Mouse (Mus musculus): ENCODE measurements around the gene Efcab6. TPM values are rescaled to one million over a fixed set of nuclear protein-coding genes. Genes with fewer than 3 reads are reported as not detected.

The Efcab6 gene
- polyA plus RNA-seq, 1 experiment from 2014 or later: 0.29 TPM

DNA sequence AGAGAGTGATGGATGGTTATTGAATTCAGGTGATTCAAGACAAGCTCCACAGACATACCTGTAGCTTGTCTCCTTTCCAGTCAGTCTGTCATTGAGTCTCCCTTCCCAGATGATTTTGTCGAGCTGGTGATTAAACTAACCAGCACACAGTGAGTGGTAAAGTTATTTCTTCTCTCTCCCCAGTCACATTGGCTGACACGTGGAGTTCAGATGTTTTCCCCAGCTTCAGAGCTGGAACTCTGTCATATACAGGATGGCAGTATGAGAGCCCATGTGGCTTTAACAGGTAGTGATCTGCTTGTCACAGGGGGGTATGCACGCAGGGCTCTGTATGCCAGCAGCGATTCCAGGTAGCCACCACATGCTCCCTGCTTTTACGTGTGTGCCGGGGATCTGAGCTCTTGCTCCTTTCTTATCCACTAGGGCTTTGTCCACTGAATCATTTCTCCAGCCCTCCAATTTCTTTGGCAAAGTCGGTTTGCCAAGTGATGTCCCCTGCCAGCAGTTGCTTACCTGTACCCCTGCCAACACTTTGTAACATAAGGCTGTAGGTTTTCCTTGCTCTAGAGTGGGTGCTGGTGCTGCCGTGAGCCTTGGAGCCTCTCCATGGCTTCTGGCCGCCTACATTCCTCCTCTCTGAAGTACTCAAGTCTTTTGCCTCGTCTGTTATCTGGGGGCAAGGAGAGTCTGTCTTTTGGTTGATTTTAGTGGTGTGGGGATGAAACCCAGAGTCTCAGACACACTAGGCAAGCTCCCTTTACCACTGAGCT, 224.0 kb downstream of the Efcab6 start:
- Histone ChIP-seq H3K27me3 (ENCODE audit: control insufficient read depth, insufficient read depth, low read length) (no peaks in the 10 kb centered on the region; the same call in 1 of the 2 replicates), H3K27ac (ENCODE audit: low read depth, low read length) (no peak overlapping the region), H3K9ac (ENCODE audit: low read length) (no peak overlapping the region), H3K36me3 (ENCODE audit: control insufficient read depth, insufficient read depth, low read length) (no peaks in the 10 kb centered on the region), H3K4me2 (no peak overlapping the region), H3K4me3 (ENCODE audit: low read depth, low read length) (no peak overlapping the region), H3K4me1 (ENCODE audit: control insufficient read depth, insufficient read depth, low read length) (peaks cover 15% of the 10 kb centered on the region), H3K9me3 (ENCODE audit: control insufficient read depth, low read length) (no peaks in the 10 kb centered on the region)
- no peak for DNase-seq (ENCODE audit: low spot score, missing footprints)
- WGBS: 73% methylated on average over 10 of the region's 10 CpGs
- no peak for ATAC-seq (ENCODE audit: low FRiP score)

DNA sequence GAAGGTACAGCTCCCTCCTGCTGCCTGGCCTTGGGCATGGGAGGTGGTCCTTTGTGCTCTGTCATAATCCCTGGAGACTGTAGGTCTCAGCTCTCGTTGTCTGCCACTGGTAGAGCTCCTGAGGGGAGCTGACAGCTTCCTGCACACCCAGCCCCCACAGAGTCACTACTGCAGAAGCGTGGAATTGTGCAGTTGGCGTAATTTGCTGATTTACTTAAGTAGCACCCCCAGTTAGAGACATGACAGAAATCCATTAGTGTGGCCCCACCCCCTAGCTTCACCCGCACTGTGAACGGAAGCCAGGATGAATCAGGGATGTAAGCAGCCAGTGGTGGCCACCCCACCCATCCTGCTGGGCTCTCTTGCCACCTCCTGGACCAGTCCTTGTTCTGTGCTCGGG, 232.9 kb downstream of the Efcab6 start:
- H3K36me3 ChIP-seq (ENCODE audit: control insufficient read depth, insufficient read depth, low read length): no peaks in the 10 kb centered on the region
- no peak overlapping the region for H3K4me3 ChIP-seq (ENCODE audit: low read depth, low read length)
- H3K9me3 ChIP-seq (ENCODE audit: control insufficient read depth, low read length): no peaks in the 10 kb centered on the region
- H3K27ac ChIP-seq (ENCODE audit: low read depth, low read length): no peak overlapping the region
- no peaks in the 10 kb centered on the region for H3K4me1 ChIP-seq (ENCODE audit: control insufficient read depth, insufficient read depth, low read length)
- WGBS: 73% methylated on average over 6 of the region's 6 CpGs
- no peak overlapping the region for H3K4me2 ChIP-seq
- H3K9ac ChIP-seq (ENCODE audit: low read length): no peak overlapping the region
- H3K27me3 ChIP-seq (ENCODE audit: control insufficient read depth, insufficient read depth, low read length): no peaks in the 10 kb centered on the region
- ATAC-seq (ENCODE audit: low FRiP score) (no peak), DNase-seq (ENCODE audit: low spot score, missing footprints) (no peak)

DNA sequence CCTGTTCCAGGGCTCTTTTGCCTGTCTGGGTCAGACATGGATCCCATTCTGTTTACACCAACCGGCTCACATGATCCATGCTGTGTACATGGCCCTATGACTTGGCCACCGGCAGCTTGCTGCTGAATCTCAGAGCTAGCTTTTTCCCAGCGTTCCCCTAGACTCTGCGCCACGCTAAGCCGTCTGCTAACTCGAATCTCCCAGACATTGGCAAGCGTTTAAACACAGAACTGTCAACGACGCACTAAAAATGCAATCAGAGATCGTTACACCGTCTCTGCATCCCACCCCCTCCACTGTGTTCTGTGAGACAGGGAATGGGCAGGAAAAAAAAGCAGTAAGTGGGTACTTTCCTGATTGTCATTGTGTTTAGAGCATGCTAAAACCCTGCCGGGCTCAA, 236.0 kb downstream of the Efcab6 start:
- WGBS: 92% methylated on average over 13 of the region's 13 CpGs
- no peak overlapping the region for H3K4me2 ChIP-seq
- no peak overlapping the region for H3K9ac ChIP-seq (ENCODE audit: low read length)
- H3K27me3 ChIP-seq (ENCODE audit: control insufficient read depth, insufficient read depth, low read length): no peaks in the 10 kb centered on the region
- no peaks in the 10 kb centered on the region for H3K36me3 ChIP-seq (ENCODE audit: control insufficient read depth, insufficient read depth, low read length)
- H3K4me1 ChIP-seq (ENCODE audit: control insufficient read depth, insufficient read depth, low read length): no peaks in the 10 kb centered on the region
- DNase-seq (ENCODE audit: low spot score, missing footprints) (no peak), ATAC-seq (ENCODE audit: low FRiP score) (no peak)
- H3K4me3 ChIP-seq (ENCODE audit: low read depth, low read length): no peak overlapping the region
- no peak overlapping the region for H3K27ac ChIP-seq (ENCODE audit: low read depth, low read length)
- no peaks in the 10 kb centered on the region for H3K9me3 ChIP-seq (ENCODE audit: control insufficient read depth, low read length)

DNA sequence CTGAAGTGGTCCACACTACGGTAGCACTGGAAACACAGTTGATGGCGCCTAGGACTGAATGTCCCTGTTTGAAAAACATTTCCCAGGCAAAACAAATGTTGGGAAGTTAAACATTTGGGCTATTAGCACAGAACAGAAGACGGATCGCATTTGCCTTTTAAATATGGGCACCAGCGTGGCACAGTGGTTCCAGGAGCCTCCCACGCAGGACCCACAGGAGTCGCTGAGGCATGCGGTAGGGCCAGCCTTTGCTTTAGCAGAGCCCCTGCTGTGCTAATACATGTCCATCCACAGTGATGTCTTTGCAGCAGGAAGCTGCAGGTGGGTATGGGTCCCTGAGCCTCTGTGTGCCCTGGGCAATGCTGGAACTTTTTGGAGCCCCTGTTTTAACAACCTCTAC, 237.2 kb downstream of the Efcab6 start:
- Histone ChIP-seq H3K4me1 (ENCODE audit: control insufficient read depth, insufficient read depth, low read length) (no peaks in the 10 kb centered on the region), H3K4me3 (ENCODE audit: low read depth, low read length) (no peak overlapping the region), H3K27me3 (ENCODE audit: control insufficient read depth, insufficient read depth, low read length) (no peaks in the 10 kb centered on the region), H3K9ac (ENCODE audit: low read length) (no peak overlapping the region), H3K27ac (ENCODE audit: low read depth, low read length) (no peak overlapping the region), H3K4me2 (no peak overlapping the region), H3K9me3 (ENCODE audit: control insufficient read depth, low read length) (no peaks in the 10 kb centered on the region), H3K36me3 (ENCODE audit: control insufficient read depth, insufficient read depth, low read length) (no peaks in the 10 kb centered on the region)
- 86% methylated on average over 8 of the region's 8 CpGs for WGBS
- ATAC-seq (ENCODE audit: low FRiP score) (no peak), DNase-seq (ENCODE audit: low spot score, missing footprints) (no peak)

Other genes starting within 250 kb of the Efcab6 start
- 8.7 and 8.9 TPM in 2 replicates for gene Sult4a1, start 40.4 kb upstream of the Efcab6 start, polyA plus RNA-seq (2014; fragmentation: Nextera tagmentation; extraction: Ambion mirVana)
- gene Pnpla5, start 57.8 kb upstream of the Efcab6 start, polyA plus RNA-seq (2014; fragmentation: Nextera tagmentation; extraction: Ambion mirVana): 0.05 TPM in 1 of 2 replicates, not detected in the other
- 1.5 and 1.7 TPM in 2 replicates for gene Pnpla3, start 102.5 kb upstream of the Efcab6 start, polyA plus RNA-seq (2014; fragmentation: Nextera tagmentation; extraction: Ambion mirVana)
- 75.9 and 77.4 TPM in 2 replicates for gene Samm50, start 126.9 kb upstream of the Efcab6 start, polyA plus RNA-seq (2014; fragmentation: Nextera tagmentation; extraction: Ambion mirVana)
- gene Parvb, start 166.7 kb upstream of the Efcab6 start, polyA plus RNA-seq (2014; fragmentation: Nextera tagmentation; extraction: Ambion mirVana): 10.2 and 10.8 TPM in 2 replicates